27 mouse cellular contexts compared by ENCODE assay signal in the genomic region with DNA sequence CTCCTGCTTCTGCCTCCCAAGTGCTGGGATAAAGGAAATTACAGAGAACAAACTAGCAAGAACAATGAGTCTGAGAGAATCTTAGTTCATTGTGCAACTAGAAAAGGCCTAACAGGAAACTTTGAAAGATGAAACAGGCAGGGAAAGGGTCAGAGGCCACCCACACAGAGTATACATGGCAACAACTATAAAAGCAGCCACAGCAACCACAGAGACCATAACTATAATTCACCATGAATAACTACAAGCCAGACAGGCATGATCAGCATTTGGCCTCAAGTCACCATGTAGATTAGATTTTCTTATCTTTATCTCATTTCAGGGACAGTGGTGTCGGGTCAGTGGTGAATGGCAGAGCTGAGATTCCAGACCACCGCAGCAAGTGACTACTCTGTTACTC. TPM values are rescaled to one million over a fixed set of nuclear protein-coding genes. Genes with fewer than 3 reads are reported as not detected.
DNase-seq lines count a peak whose midpoint lies in the region; TF ChIP-seq lines count a peak whose summit lies in the region.
"Had no signal": no experiment of that assay in that cellular context is flagged by ENCODE, and none has a peak within 500 bp of the region (broad histone marks: within the 10 kb centered on the region; RNA-seq: fewer than 3 reads in every experiment).

No protein-coding gene starts in this region.

- no peak for TF ChIP-seq CTCF in C2C12 (IDR thresholded peaks at IDR 0.05; ENCODE audit: control insufficient read depth, insufficient read depth, insufficient read length)

- no peak overlapping the region for H3K4me3 ChIP-seq in C2C12 (ENCODE audit: insufficient read depth, poor library complexity, severe bottlenecking)
- H3K4me3 ChIP-seq: embryonic facial prominence, embryonic 12.5 days; embryonic facial prominence, embryonic 15.5 days; gastrocnemius, adult 2 months; heart, embryonic 12.5 days; heart, embryonic 15.5 days; hindbrain, embryonic 10.5 days; hindbrain, embryonic 13.5 days; intestine, embryonic 15.5 days had no signal

- peak; percentile 58 for DNase-seq in adrenal gland, adult 2 months
- no peak for DNase-seq in adrenal gland, postnatal 4 days (ENCODE audit: low spot score in 2 of 2)
- DNase-seq in 3T3-L1 (ENCODE audit: low read depth, low spot score) = peak; percentile 90
- DNase-seq in adrenal gland, postnatal 36 days = peak; percentile 24 to 39
- DNase-seq in embryo, embryonic 9.5 days (ENCODE audit: extremely low spot score) = no peak
- no peak for DNase-seq in lung, postnatal 14 days
- DNase-seq: cerebellum, adult 18-20 months; cerebellum, adult 9-10 months; cerebellum, postnatal 14 days; forebrain, postnatal 0 days; gastrocnemius, adult 2 months; gastrocnemius, postnatal 25 days; heart, adult 18-20 months; heart, postnatal 10 days; heart, postnatal 36 days; kidney, adult 11 months; kidney, adult 8-10 months had no signal

- peaks cover 9% of the 10 kb centered on the region for H3K27me3 ChIP-seq in C2C12 (ENCODE audit: control insufficient read depth, insufficient read depth, insufficient read length)
- H3K27me3 ChIP-seq: CH12.LX; embryonic facial prominence, embryonic 12.5 days; embryonic facial prominence, embryonic 15.5 days; heart, embryonic 12.5 days; heart, embryonic 15.5 days; hindbrain, embryonic 13.5 days; intestine, embryonic 15.5 days had no signal

- no peaks in the 10 kb centered on the region for H3K79me3 ChIP-seq in C2C12 (ENCODE audit: low read depth)

- H3K79me2 ChIP-seq in C2C12 (ENCODE audit: control insufficient read depth, insufficient read depth) = no peaks in the 10 kb centered on the region

- H3K36me3 ChIP-seq in C2C12 (ENCODE audit: control insufficient read depth, insufficient read depth) = no peaks in the 10 kb centered on the region
- H3K36me3 ChIP-seq: embryonic facial prominence, embryonic 12.5 days; embryonic facial prominence, embryonic 15.5 days; G1E; heart, embryonic 12.5 days; heart, embryonic 15.5 days; hindbrain, embryonic 10.5 days; hindbrain, embryonic 13.5 days; intestine, embryonic 15.5 days had no signal

- H3ac ChIP-seq in C2C12 (ENCODE audit: control insufficient read depth, insufficient read length, low read depth) = no peak overlapping the region

TF ChIP-seq in C2C12, 6 proteins besides CTCF, POLR2A, EP300 and RAD21:
- TF ChIP-seq MAX (IDR thresholded peaks at IDR 0.05) (no peak), MYOG (IDR thresholded peaks at IDR 0.05; ENCODE audit: control insufficient read depth, extremely low read depth, insufficient read length) (no peak), USF1 (IDR thresholded peaks at IDR 0.05; ENCODE audit: low read depth) (no peak), MYOD1 (IDR thresholded peaks at IDR 0.05; ENCODE audit: control insufficient read depth, insufficient read length, low read depth) (peak; percentile 42), CEBPB (IDR thresholded peaks at IDR 0.05; ENCODE audit: low read depth) (peak; percentile 83), FOSL1 (IDR thresholded peaks at IDR 0.05; ENCODE audit: insufficient read depth, low read length, poor library complexity, severe bottlenecking) (no peak)

RNA-seq across cellular contexts. Expression of a gene that starts 16.3 kb away (rescaled TPM):
- total RNA-seq in adrenal gland, adult 2 months (2021) = 10 to 100 TPM in 1 of 2 experiments, 1 to 10 TPM in 1; 8.2 to 11.5 TPM
- polyA plus RNA-seq in adrenal gland, adult 2 months (2012; rRNA removed) = 0.38 and 0.82 TPM in 2 replicates
- 10 to 100 TPM; 14.9 to 16.4 TPM for total RNA-seq in adrenal gland, postnatal 4 days (2021)
- polyA plus RNA-seq in C2C12 (2012; fragmentation: generic; extraction: Trizol) = 1.3 TPM
- 10 to 100 TPM in 1 of 2 experiments, 1 to 10 TPM in 1; 9.8 to 15.3 TPM for total RNA-seq in adrenal gland, postnatal 36 days (2021)

RNA-seq across cellular contexts. Expression of a gene that starts 48.2 kb away (rescaled TPM):
- 1 to 10 TPM in 1 of 2 experiments, under 1 TPM in 1; 0.62 to 1.7 TPM for total RNA-seq in adrenal gland, adult 2 months (2021)
- polyA plus RNA-seq in adrenal gland, adult 2 months (2012; rRNA removed) = 0.06 TPM in 1 of 2 replicates, not detected in the other
- 1 to 10 TPM; 1.9 to 2.3 TPM for total RNA-seq in adrenal gland, postnatal 4 days (2021)
- 0.04 TPM for polyA plus RNA-seq in C2C12 (2012; fragmentation: generic; extraction: Trizol)
- 10 to 100 TPM in 1 of 2 experiments, 1 to 10 TPM in 1; 2.6 to 14.5 TPM for total RNA-seq in adrenal gland, postnatal 36 days (2021)
- total RNA-seq: G1E had no signal
- polyA plus RNA-seq: G1E had no signal

RNA-seq across cellular contexts. Expression of a gene that starts 54.6 kb away (rescaled TPM):
- 10 to 100 TPM; 14.2 to 19.2 TPM for total RNA-seq in adrenal gland, adult 2 months (2021)
- polyA plus RNA-seq in adrenal gland, adult 2 months (2012; rRNA removed) = 13.2 and 15.0 TPM in 2 replicates
- total RNA-seq in adrenal gland, postnatal 4 days (2021) = 10 to 100 TPM; 23.2 to 23.3 TPM
- polyA plus RNA-seq in C2C12 (2012; fragmentation: generic; extraction: Trizol) = 0.98 TPM
- 10 to 100 TPM; 16.1 to 16.3 TPM for total RNA-seq in adrenal gland, postnatal 36 days (2021)

Comparison
In these comparisons a context has a peak if more than half of its experiments do, and no peak if none do; other contexts are left out.
1. DNase-seq: peak in adrenal gland, adult 2 months (single experiment), 3T3-L1 (single experiment) and adrenal gland, postnatal 36 days (2 of 2); none in adrenal gland, postnatal 4 days (0 of 2), embryo, embryonic 9.5 days (single experiment) and lung, postnatal 14 days (single experiment).